ENCODE assay signal across 16 mouse cellular contexts in genomic region chr3:144411650-144412278, GRCm38 (mm10).
A peak's percentile ranks its signal among the peaks of the same experiment; 100 is the strongest.
DNase-seq lines count a peak whose midpoint lies in the region; ATAC-seq and TF ChIP-seq lines count a peak whose summit lies in the region.
"Had no signal": no experiment of that assay in that cellular context is flagged by ENCODE, and none has a peak within 500 bp of the region (broad histone marks: within the 10 kb centered on the region; RNA-seq: fewer than 3 reads in every experiment).

No protein-coding gene starts in this region.

- no peaks in the 10 kb centered on the region for H3K36me3 ChIP-seq in midbrain, embryonic 11.5 days (ENCODE audit: control insufficient read depth, insufficient read depth, low read length)
- H3K36me3 ChIP-seq in midbrain, postnatal 0 days (ENCODE audit: insufficient read depth, low read length), result no peaks in the 10 kb centered on the region
- H3K36me3 ChIP-seq in embryonic facial prominence, embryonic 13.5 days, result no peaks in the 10 kb centered on the region
- H3K36me3 ChIP-seq: G1E; heart, embryonic 12.5 days had no signal

- no peaks in the 10 kb centered on the region for H3K9me3 ChIP-seq in midbrain, embryonic 11.5 days (ENCODE audit: control insufficient read depth, low read length)
- no peaks in the 10 kb centered on the region for H3K9me3 ChIP-seq in midbrain, postnatal 0 days (ENCODE audit: low read length)
- H3K9me3 ChIP-seq in embryonic facial prominence, embryonic 13.5 days, result no peaks in the 10 kb centered on the region
- H3K9me3 ChIP-seq: G1E; heart, embryonic 12.5 days had no signal

- peak; percentile 91 for DNase-seq in midbrain, embryonic 11.5 days (ENCODE audit: low spot score, missing footprints)
- DNase-seq in midbrain, postnatal 0 days (ENCODE audit: low spot score), result no peak
- DNase-seq in NIH3T3 (ENCODE audit: low read depth), result peak; percentile 52
- no peak for DNase-seq in layer of hippocampus, adult 18-20 months (ENCODE audit: low spot score in 2 of 2)
- DNase-seq in heart, adult 9 months (ENCODE audit: low spot score in 2 of 2), result no peak
- no peak for DNase-seq in gastrocnemius, adult 2 months
- DNase-seq: cerebellum, adult 11-12 months; gastrocnemius, postnatal 36 days; kidney, adult 18-20 months; kidney, postnatal 4 days; lung, adult 18-20 months; right cerebral cortex, postnatal 25 days had no signal

- 6% methylated on average over 8 of the region's 8 CpGs for WGBS in midbrain, embryonic 11.5 days
- WGBS in midbrain, postnatal 0 days, result 18% methylated on average over 8 of the region's 8 CpGs
- 10% methylated on average over 8 of the region's 8 CpGs for WGBS in embryonic facial prominence, embryonic 13.5 days

- no peak overlapping the region for H3K27ac ChIP-seq in midbrain, embryonic 11.5 days (ENCODE audit: low read depth, low read length)
- H3K27ac ChIP-seq in midbrain, postnatal 0 days (ENCODE audit: low read depth, low read length), result no peak overlapping the region
- H3K27ac ChIP-seq in embryonic facial prominence, embryonic 13.5 days, result peak overlapping the region; percentile 66
- H3K27ac ChIP-seq in gastrocnemius, adult 2 months, result no peak overlapping the region

- no peak overlapping the region for H3K9ac ChIP-seq in midbrain, embryonic 11.5 days (ENCODE audit: low read length)
- H3K9ac ChIP-seq in midbrain, postnatal 0 days (replicated peaks; ENCODE audit: low read length, poor library complexity, severe bottlenecking), result no peak overlapping the region
- H3K9ac ChIP-seq in embryonic facial prominence, embryonic 13.5 days, result no peak overlapping the region
- H3K9ac ChIP-seq: heart, embryonic 12.5 days had no signal

- intact Hi-C loops in gastrocnemius, adult 2 months (cut with DNase I), result no loop called here

- peaks cover 23% of the 10 kb centered on the region for H3K4me1 ChIP-seq in midbrain, embryonic 11.5 days (ENCODE audit: control insufficient read depth, insufficient read depth, low read length)
- H3K4me1 ChIP-seq in midbrain, postnatal 0 days (ENCODE audit: insufficient read depth, low read length), result peaks cover 5% of the 10 kb centered on the region; the same call in 1 of the 2 replicates
- peaks cover 30% of the 10 kb centered on the region for H3K4me1 ChIP-seq in embryonic facial prominence, embryonic 13.5 days

- no peak for ATAC-seq in midbrain, embryonic 11.5 days (ENCODE audit: low FRiP score)
- ATAC-seq in midbrain, postnatal 0 days (ENCODE audit: low FRiP score), result no peak
- peak; percentile 49 for ATAC-seq in embryonic facial prominence, embryonic 13.5 days (ENCODE audit: insufficient number of reproducible peaks, insufficient read depth, low FRiP score, low TSS enrichment, low read depth)

- H3K27me3 ChIP-seq in midbrain, embryonic 11.5 days (ENCODE audit: control insufficient read depth, insufficient read depth, low read length), result no peaks in the 10 kb centered on the region
- no peaks in the 10 kb centered on the region for H3K27me3 ChIP-seq in midbrain, postnatal 0 days (ENCODE audit: insufficient read depth, low read length)
- peaks cover 14% of the 10 kb centered on the region for H3K27me3 ChIP-seq in embryonic facial prominence, embryonic 13.5 days
- H3K27me3 ChIP-seq: heart, embryonic 12.5 days had no signal

- peak overlapping the region; percentile 23; the same call in 1 of the 2 replicates for H3K4me2 ChIP-seq in midbrain, embryonic 11.5 days
- H3K4me2 ChIP-seq in midbrain, postnatal 0 days (ENCODE audit: low read depth, low read length, poor library complexity, severe bottlenecking), result no peak overlapping the region
- H3K4me2 ChIP-seq in embryonic facial prominence, embryonic 13.5 days, result peak overlapping the region; percentile 40

- no peak for TF ChIP-seq CTCF in midbrain, postnatal 0 days (IDR thresholded peaks at IDR 0.05)
- TF ChIP-seq CTCF in gastrocnemius, adult 2 months (IDR thresholded peaks at IDR 0.05), result no peak

- no peak overlapping the region for H3K4me3 ChIP-seq in midbrain, embryonic 11.5 days (ENCODE audit: low read depth, low read length)
- no peak overlapping the region for H3K4me3 ChIP-seq in midbrain, postnatal 0 days (ENCODE audit: low read depth, low read length)
- no peak overlapping the region for H3K4me3 ChIP-seq in embryonic facial prominence, embryonic 13.5 days
- no peak overlapping the region for H3K4me3 ChIP-seq in gastrocnemius, adult 2 months
- H3K4me3 ChIP-seq: left cerebral cortex, adult 2 months had no signal

Comparison
In these comparisons a context has a peak if more than half of its experiments do, and no peak if none do; other contexts are left out.
1. DNase-seq: peak in midbrain, embryonic 11.5 days (single experiment) and NIH3T3 (single experiment); none in midbrain, postnatal 0 days (single experiment), layer of hippocampus, adult 18-20 months (0 of 2), heart, adult 9 months (0 of 2) and gastrocnemius, adult 2 months (single experiment).